Mouse (Mus musculus) heart, adult 9 months (tissue): ENCODE results near the gene Ctla2b.
"Not testable (repeated sequence)": the region's sequence is repeated elsewhere in the genome, so short reads cannot be mapped to it uniquely, and the experiment has no call there.

ENCODE experiments used
- DNase-seq, 2 experiments: peaks; one replicate each; pipeline ENCODE4 v3.0.0; 2022; ENCODE audit warnings: low spot score in 2 of 2

The Ctla2b gene

DNA sequence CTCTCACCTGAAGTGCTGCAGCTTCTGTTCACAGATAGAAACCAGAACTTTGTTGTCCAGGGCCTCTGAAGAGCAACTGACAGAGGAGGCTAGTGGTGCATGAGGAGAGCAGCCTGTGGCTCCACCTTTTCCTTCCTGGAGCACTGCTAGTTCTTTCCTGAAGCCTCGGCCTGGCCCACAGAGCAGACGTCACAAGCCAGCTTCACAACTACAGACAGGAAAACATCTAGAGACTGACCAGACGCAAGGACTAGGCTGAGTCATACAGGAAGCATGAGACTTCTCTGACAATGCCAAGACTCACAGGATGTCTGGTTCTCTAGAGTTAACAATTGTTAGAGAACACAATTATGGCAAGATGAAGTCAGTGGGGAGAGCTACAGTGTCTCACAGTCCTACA, at the start of gene Ctla2b:
Gene Ctla2b, minus strand, starts transcription at position 120 of the 400 bp plus-strand sequence.
- peak; percentile 86 to 95 for DNase-seq

DNA sequence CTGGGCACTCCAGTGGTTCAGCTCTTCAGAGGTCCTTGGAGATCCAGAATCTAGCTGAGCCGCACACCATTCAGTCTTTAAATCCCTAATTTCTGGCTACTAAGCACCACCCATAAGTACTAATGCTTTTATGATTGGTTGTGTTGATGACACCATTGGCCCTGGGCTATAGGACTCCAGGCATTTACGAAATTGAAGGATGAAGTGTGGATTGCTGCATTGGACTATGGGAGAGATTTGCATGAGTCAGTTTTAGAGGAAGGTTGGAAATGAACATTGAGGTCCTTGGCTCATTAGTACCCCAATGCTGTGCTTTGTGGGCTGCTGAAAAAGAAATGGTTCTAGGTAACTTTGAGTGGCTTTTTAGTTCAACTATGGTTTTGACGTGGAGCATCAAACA, 44.6 kb upstream of the Ctla2b start, which contains the start of gene Tpbpa:
Gene Tpbpa, minus strand, starts transcription at position 101 of the 400 bp plus-strand sequence.
- DNase-seq = not testable (repeated sequence)

DNA sequence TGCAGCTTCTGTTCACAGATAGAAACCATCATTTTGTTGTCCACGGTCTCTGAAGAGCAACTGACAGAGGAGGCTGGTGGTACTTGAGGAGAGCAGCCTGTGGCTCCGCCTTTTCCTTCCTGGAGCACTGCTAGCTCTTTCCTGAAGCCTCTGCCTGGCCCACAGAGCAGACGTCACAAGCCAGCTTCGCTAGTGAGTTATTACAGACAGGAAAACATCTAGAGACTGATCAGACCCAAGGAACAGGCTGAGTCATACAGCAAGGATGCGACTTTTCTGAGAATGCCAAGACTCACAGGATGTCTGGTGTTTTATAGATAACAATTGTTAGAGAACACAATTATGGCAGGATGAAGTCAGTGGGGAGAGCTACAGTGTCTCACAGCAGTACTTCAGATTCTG, 39.3 kb upstream of the Ctla2b start, which contains the start of the genes Gm49391 and Ctla2a:
Gene Gm49391, minus strand, starts transcription at position 72 of the 402 bp plus-strand sequence.
Gene Ctla2a, minus strand, starts transcription at position 126 of the 402 bp plus-strand sequence.
- peak; percentile 79 to 92 for DNase-seq

DNA sequence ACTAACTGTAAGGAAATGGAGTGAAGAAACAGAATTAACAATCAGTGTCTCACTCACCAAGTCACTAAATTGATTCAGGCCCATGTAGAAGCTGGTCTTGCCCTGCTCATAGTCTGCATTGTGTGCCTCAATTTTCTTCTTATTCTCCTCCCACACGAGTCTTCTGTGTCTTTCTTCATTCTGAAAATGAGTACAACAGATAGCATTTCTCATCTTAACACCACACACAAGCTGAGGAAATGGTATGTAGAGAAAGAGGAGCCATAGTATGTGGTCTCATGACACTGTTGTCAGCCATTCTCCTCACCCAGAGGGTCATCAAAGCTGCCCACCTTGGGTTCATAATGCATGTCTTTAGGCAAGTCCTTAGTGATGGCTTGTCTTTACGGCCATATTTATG, 38.2 kb upstream of the Ctla2b start, which contains the start of gene Gm49393:
Gene Gm49393, minus strand, starts transcription at position 101 of the 400 bp plus-strand sequence.
- not testable (repeated sequence) for DNase-seq

DNA sequence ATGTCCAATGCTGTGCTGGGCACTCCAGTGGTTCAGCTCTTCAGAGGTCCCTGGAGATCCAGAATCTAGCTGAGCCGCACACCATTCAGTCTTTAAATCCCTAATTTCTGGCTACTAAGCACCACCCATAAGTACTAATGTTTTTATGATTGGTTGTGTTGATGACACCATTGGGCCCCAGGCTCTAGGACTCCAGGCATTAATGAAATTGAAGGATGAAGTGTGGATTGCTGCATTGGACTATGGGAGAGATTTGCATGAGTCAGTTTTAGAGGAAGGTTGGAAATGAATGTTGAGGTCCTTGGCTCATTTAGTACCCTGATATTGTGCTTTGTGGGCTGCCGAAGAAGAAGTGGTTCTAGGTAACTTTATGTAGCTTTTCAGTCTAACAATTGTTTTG, 7.5 kb upstream of the Ctla2b start, which contains the start of gene Tpbpb:
Gene Tpbpb, minus strand, starts transcription at position 101 of the 400 bp plus-strand sequence.
- not testable (repeated sequence) for DNase-seq

DNA sequence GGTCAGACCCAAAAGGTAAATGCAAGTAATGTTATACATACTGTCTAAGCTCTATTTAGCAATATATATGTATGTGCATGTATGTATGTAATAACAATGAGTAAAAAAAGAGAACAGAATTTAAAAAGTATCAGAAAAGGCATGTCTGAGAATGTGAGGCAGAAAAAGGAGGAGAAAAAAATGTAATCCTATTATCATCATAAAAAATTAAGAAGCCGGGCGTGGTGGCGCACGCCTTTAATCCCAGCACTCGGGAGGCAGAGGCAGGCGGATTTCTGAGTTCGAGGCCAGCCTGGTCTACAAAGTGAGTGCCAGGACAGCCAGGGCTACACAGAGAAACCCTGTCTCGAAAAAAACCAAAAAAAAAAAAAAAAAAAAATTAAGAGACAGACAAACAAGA, 453 bp downstream of the Ctla2b start, which contains the start of gene Gm49392:
Gene Gm49392, minus strand, starts transcription at position 101 of the 400 bp plus-strand sequence.
- not testable (repeated sequence) for DNase-seq

DNA sequence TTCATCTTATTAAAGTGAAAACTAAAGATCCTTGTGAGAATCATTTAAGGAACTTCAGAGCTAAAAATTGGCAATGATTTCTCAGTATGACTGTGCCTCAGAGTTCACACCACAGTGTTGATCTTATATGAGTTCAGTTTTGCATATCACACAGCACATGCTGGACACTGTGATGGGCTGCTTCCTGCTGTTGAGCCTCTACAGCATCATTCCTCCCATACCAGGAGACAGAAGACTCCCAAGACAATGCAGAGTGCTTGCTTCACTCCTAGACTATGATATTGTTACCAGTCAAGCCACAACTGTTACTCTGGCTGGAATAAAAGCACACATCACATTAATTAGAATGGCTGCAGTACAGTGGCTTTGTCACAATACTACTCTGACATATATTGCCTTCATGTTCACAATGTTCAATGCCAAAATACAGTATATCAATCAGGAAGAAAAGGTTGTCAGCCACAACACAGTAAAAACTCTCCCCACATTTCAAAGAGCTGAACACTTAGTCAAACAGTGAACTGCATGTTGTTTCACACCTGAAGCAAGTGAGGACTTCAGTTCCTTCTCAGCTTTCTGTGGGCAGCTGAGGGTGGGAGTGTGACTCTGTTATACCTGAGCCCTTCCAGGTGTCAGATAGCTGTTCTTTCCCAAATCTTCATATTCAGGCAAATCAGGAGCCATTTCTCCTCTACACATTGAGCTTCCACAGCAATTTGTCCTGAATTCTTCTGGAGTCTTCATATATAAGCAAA, 1.7 kb downstream of the Ctla2b start:
- no peak for DNase-seq

DNA sequence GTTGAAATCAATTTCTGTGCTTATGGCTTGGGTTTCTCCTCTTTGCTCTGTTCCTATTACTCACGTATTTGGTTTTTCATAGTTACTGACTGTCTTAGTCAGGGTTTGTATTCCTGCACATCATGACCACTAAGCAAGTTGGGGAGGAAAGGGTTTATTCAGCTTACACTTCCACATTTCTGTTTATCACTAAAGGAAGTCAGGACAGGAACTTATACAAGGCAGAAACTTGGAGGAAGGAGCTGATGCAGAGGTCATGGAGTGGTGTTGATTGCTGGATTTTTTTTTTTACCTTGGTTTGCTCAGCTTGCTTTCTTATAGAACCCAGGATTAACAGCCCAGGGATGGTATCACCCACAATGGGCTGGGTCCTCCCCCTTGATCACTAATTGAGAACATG, 4.9 kb downstream of the Ctla2b start:
- no peak for DNase-seq

DNA sequence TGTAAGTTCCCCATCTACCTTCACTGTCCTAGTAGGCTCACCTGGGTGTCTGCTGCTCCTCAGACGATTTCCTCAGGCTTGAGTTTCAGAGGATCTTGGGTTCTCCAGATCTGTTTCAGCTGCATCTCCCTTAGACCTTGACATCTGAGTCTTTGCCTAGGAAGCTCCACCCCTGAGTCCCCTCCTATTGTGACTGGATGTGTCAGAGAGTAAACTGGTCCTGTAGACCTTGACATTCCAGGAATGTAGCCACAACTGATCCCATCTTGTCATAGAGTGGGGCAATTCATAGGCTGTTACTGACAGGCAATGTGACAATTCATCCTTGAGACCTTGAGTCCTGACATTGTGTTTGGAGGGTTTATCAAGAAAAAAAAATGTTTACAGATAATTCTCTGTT, 33.0 kb downstream of the Ctla2b start, which contains the start of gene 4930486L24Rik:
Gene 4930486L24Rik, minus strand, starts transcription at position 195 of the 400 bp plus-strand sequence.
- DNase-seq = no peak

DNA sequence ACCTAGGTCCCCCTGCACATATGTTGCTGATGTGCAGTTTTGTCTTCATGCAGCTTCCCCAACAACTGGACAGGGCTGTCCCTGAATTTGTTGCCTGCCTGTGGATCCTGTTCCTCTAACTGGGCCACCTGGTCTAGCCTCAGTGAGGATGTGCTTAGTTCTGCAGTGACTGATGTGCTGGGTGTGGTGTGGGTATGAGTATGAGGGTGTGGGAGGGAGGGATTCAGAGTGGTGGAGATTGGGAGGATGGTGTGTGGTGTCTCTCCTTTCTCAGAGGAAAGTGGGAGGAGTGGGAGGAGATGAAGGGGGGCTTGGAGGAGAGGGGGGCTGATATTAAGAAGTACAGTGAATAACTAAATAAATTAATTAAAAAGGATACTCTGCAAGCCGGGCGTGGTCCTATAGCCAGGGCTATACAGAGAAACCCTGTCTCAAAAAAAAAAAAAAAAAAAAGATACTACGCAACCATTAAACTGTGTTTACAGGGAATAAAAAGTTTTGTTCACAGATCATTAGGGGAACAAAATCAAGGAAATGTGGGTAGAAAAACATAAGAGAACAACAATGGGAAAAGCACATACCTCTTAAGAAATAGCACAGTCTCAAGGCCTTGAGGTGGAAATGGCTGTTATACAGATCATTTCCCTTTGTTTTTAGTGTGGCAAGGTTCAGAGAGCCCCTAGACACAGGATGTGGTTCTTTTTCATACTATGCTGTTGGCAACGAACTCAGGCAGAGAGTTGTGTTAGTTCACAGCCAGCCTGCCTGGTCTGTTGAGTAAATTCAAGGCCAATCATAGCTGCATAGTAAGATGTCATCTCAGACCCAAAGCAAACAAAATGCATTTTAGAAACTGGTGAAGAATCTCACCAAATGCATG, 48.8 kb downstream of the Ctla2b start:
- DNase-seq = peak; percentile 31 to 73
